Mouse (Mus musculus): ENCODE measurements around the gene Chrna10. TPM values are rescaled to one million over a fixed set of nuclear protein-coding genes. Genes with fewer than 3 reads are reported as not detected.

Gene Chrna10
- polyA plus RNA-seq, 1 experiment from 2014 or later = not detected

- no peak for DNase-seq
- Histone ChIP-seq H3K4me1 (ENCODE audit: control insufficient read depth, insufficient read depth, low read length) (peaks cover 15% of the 10 kb centered on the region), H3K27me3 (ENCODE audit: control insufficient read depth, insufficient read depth, low read length) (no peaks in the 10 kb centered on the region), H3K27ac (replicated peaks; ENCODE audit: low read depth, low read length) (no peak overlapping the region), H3K36me3 (ENCODE audit: control insufficient read depth, insufficient read depth, low read length) (peaks cover 3% of the 10 kb centered on the region), H3K4me2 (ENCODE audit: low read length) (peak overlapping the region; percentile 75), H3K9ac (replicated peaks; ENCODE audit: low read length) (peak overlapping the region; percentile 50; the same call in 1 of the 2 replicates), H3K9me3 (ENCODE audit: control insufficient read depth, low read length) (no peaks in the 10 kb centered on the region), H3K4me3 (replicated peaks; ENCODE audit: low read depth, low read length) (peak overlapping the region; percentile 62)
- no peak for ATAC-seq (ENCODE audit: low FRiP score, low TSS enrichment)
- WGBS = 82% methylated on average over 6 of the region's 6 CpGs
These were observed 50.3 kb downstream of the Chrna10 start for GRCm38 (mm10) chr7:102066363-102066762.

- Histone ChIP-seq H3K9ac (replicated peaks; ENCODE audit: low read length) (peak within 1 kb of the TSS; percentile 73), H3K4me2 (ENCODE audit: low read length) (peak within 1 kb of the TSS; percentile 75), H3K36me3 (ENCODE audit: control insufficient read depth, insufficient read depth, low read length) (0 out of 2 replicates have a peak, but pooled peaks cover 2% of the 10 kb centered on the region), H3K27ac (replicated peaks; ENCODE audit: low read depth, low read length) (peak within 1 kb of the TSS; percentile 83), H3K4me3 (replicated peaks; ENCODE audit: low read depth, low read length) (peak within 1 kb of the TSS; percentile 62), H3K9me3 (ENCODE audit: control insufficient read depth, low read length) (no peaks in the 10 kb centered on the region), H3K27me3 (ENCODE audit: control insufficient read depth, insufficient read depth, low read length) (no peaks in the 10 kb centered on the region), H3K4me1 (ENCODE audit: control insufficient read depth, insufficient read depth, low read length) (peaks cover 15% of the 10 kb centered on the region)
- DNase-seq = peak; percentile 96
- peak; percentile 99 for ATAC-seq (ENCODE audit: low FRiP score, low TSS enrichment)
- WGBS = under 1% methylated on average over 56 of the region's 56 CpGs
These were observed 51.4 kb downstream of the Chrna10 start, which contains the start of the genes Rnf121, Xndc1 and Xntrpc for GRCm38 (mm10) chr7:102065046-102065891. Gene Rnf121 (minus strand): TSS chr7:102065469. Gene Xndc1 (plus strand): TSS chr7:102065511. Gene Xntrpc (plus strand): TSS chr7:102065713.

- H3K9ac ChIP-seq (replicated peaks; ENCODE audit: low read length) = peak overlapping the region; percentile 73
- peak; percentile 31; the same call in 1 of the 2 replicates for ATAC-seq (ENCODE audit: low FRiP score, low TSS enrichment)
- peak overlapping the region; percentile 62 for H3K4me3 ChIP-seq (replicated peaks; ENCODE audit: low read depth, low read length)
- no peak for DNase-seq
- 0 out of 2 replicates have a peak, but pooled peaks cover 5% of the 10 kb centered on the region for H3K36me3 ChIP-seq (ENCODE audit: control insufficient read depth, insufficient read depth, low read length)
- WGBS = under 1% methylated on average over 9 of the region's 9 CpGs
- H3K27me3 ChIP-seq (ENCODE audit: control insufficient read depth, insufficient read depth, low read length) = no peaks in the 10 kb centered on the region
- H3K4me2 ChIP-seq (ENCODE audit: low read length) = peak overlapping the region; percentile 75
- peak overlapping the region; percentile 83 for H3K27ac ChIP-seq (replicated peaks; ENCODE audit: low read depth, low read length)
- H3K9me3 ChIP-seq (ENCODE audit: control insufficient read depth, low read length) = no peaks in the 10 kb centered on the region
- H3K4me1 ChIP-seq (ENCODE audit: control insufficient read depth, insufficient read depth, low read length) = peaks cover 15% of the 10 kb centered on the region
These were observed 52.0 kb downstream of the Chrna10 start for GRCm38 (mm10) chr7:102064655-102065045.

- H3K27me3 ChIP-seq (ENCODE audit: control insufficient read depth, insufficient read depth, low read length) = no peaks in the 10 kb centered on the region
- peak overlapping the region; percentile 62 for H3K4me3 ChIP-seq (replicated peaks; ENCODE audit: low read depth, low read length)
- 93% methylated on average over 9 of the region's 9 CpGs for whole genome bisulfite sequencing
- H3K9ac ChIP-seq (replicated peaks; ENCODE audit: low read length) = no peak overlapping the region
- ATAC-seq (ENCODE audit: low FRiP score, low TSS enrichment) = no peak
- H3K9me3 ChIP-seq (ENCODE audit: control insufficient read depth, low read length) = no peaks in the 10 kb centered on the region
- peak overlapping the region; percentile 75 for H3K4me2 ChIP-seq (ENCODE audit: low read length)
- peaks cover 15% of the 10 kb centered on the region for H3K4me1 ChIP-seq (ENCODE audit: control insufficient read depth, insufficient read depth, low read length)
- no peak overlapping the region for H3K27ac ChIP-seq (replicated peaks; ENCODE audit: low read depth, low read length)
- H3K36me3 ChIP-seq (ENCODE audit: control insufficient read depth, insufficient read depth, low read length) = peaks cover 12% of the 10 kb centered on the region; the same call in 1 of the 2 replicates
- no peak for DNase-seq
These were observed 52.7 kb downstream of the Chrna10 start for GRCm38 (mm10) chr7:102063891-102064290.

GRCm38 (mm10) chr7:102062203-102062602, 54.4 kb downstream of the Chrna10 start:
- ATAC-seq (ENCODE audit: low FRiP score, low TSS enrichment) (no peak), DNase-seq (no peak)
- WGBS = 100% methylated on average over 1 of the region's 1 CpGs

GRCm38 (mm10) chr7:102061353-102061752, 55.3 kb downstream of the Chrna10 start:
- H3K27ac ChIP-seq (replicated peaks; ENCODE audit: low read depth, low read length) = no peak overlapping the region
- WGBS = 96% methylated on average over 3 of the region's 3 CpGs
- no peak for DNase-seq

More at GRCm38 (mm10) chr7:102062203-102062602, 54.4 kb downstream of the Chrna10 start:
- Histone ChIP-seq H3K9ac (replicated peaks; ENCODE audit: low read length) (no peak overlapping the region), H3K27ac (replicated peaks; ENCODE audit: low read depth, low read length) (no peak overlapping the region), H3K4me1 (ENCODE audit: control insufficient read depth, insufficient read depth, low read length) (peaks cover 15% of the 10 kb centered on the region), H3K36me3 (ENCODE audit: control insufficient read depth, insufficient read depth, low read length) (peaks cover 22% of the 10 kb centered on the region; the same call in 1 of the 2 replicates), H3K4me2 (ENCODE audit: low read length) (no peak overlapping the region), H3K27me3 (ENCODE audit: control insufficient read depth, insufficient read depth, low read length) (no peaks in the 10 kb centered on the region), H3K9me3 (ENCODE audit: control insufficient read depth, low read length) (no peaks in the 10 kb centered on the region), H3K4me3 (replicated peaks; ENCODE audit: low read depth, low read length) (no peak overlapping the region)

More at GRCm38 (mm10) chr7:102061353-102061752, 55.3 kb downstream of the Chrna10 start:
- peaks cover 14% of the 10 kb centered on the region for H3K4me1 ChIP-seq (ENCODE audit: control insufficient read depth, insufficient read depth, low read length)
- H3K9ac ChIP-seq (replicated peaks; ENCODE audit: low read length) = no peak overlapping the region
- H3K9me3 ChIP-seq (ENCODE audit: control insufficient read depth, low read length) = no peaks in the 10 kb centered on the region
- H3K27me3 ChIP-seq (ENCODE audit: control insufficient read depth, insufficient read depth, low read length) = no peaks in the 10 kb centered on the region
- no peak overlapping the region for H3K4me2 ChIP-seq (ENCODE audit: low read length)
- no peak overlapping the region for H3K4me3 ChIP-seq (replicated peaks; ENCODE audit: low read depth, low read length)
- ATAC-seq (ENCODE audit: low FRiP score, low TSS enrichment) = no peak
- H3K36me3 ChIP-seq (ENCODE audit: control insufficient read depth, insufficient read depth, low read length) = peaks cover 28% of the 10 kb centered on the region; the same call in 1 of the 2 replicates

Other genes with a start within 250 kb of the Chrna10 start
- 6.7 and 7.9 TPM in 2 replicates for gene Folr1, start 246.0 kb downstream of the Chrna10 start, polyA plus RNA-seq (2014; fragmentation: Nextera tagmentation; extraction: Ambion mirVana)
- gene Lamtor1, start 210.9 kb downstream of the Chrna10 start, polyA plus RNA-seq (2014; fragmentation: Nextera tagmentation; extraction: Ambion mirVana) = 139 and 150 TPM in 2 replicates
- 0.27 and 0.33 TPM in 2 replicates for gene Tomt, start 210.5 kb downstream of the Chrna10 start, polyA plus RNA-seq (2014; fragmentation: Nextera tagmentation; extraction: Ambion mirVana)
- 7.4 and 10.7 TPM in 2 replicates for gene Lrrc51, start 182.9 kb downstream of the Chrna10 start, polyA plus RNA-seq (2014; fragmentation: Nextera tagmentation; extraction: Ambion mirVana)
- 50.1 and 73.6 TPM in 2 replicates for gene Numa1, start 182.7 kb downstream of the Chrna10 start, polyA plus RNA-seq (2014; fragmentation: Nextera tagmentation; extraction: Ambion mirVana)
- 4.0 and 6.0 TPM in 2 replicates for gene Il18bp, start 98.1 kb downstream of the Chrna10 start, polyA plus RNA-seq (2014; fragmentation: Nextera tagmentation; extraction: Ambion mirVana)
- 30.7 and 31.1 TPM in 2 replicates for gene Rnf121, start 51.4 kb downstream of the Chrna10 start, polyA plus RNA-seq (2014; fragmentation: Nextera tagmentation; extraction: Ambion mirVana)
- gene Xndc1, start 51.3 kb downstream of the Chrna10 start, polyA plus RNA-seq (2014; fragmentation: Nextera tagmentation; extraction: Ambion mirVana) = 21.0 and 24.3 TPM in 2 replicates
- gene Xntrpc, start 51.1 kb downstream of the Chrna10 start, polyA plus RNA-seq (2014; fragmentation: Nextera tagmentation; extraction: Ambion mirVana) = 1.3 and 1.5 TPM in 2 replicates
- 0.16 TPM in 1 of 2 replicates, not detected in the other for gene Trpc2, start 33.7 kb downstream of the Chrna10 start, polyA plus RNA-seq (2014; fragmentation: Nextera tagmentation; extraction: Ambion mirVana)
- 0.39 TPM in 1 of 2 replicates, not detected in the other for gene Art1, start 15.1 kb downstream of the Chrna10 start, polyA plus RNA-seq (2014; fragmentation: Nextera tagmentation; extraction: Ambion mirVana)
- gene Art5, start 7.3 kb downstream of the Chrna10 start, polyA plus RNA-seq (2014; fragmentation: Nextera tagmentation; extraction: Ambion mirVana) = 0.19 and 0.24 TPM in 2 replicates
- 22.2 and 28.5 TPM in 2 replicates for gene Nup98, start 93.3 kb upstream of the Chrna10 start, polyA plus RNA-seq (2014; fragmentation: Nextera tagmentation; extraction: Ambion mirVana)
- 47.9 and 55.8 TPM in 2 replicates for gene Pgap2, start 93.4 kb upstream of the Chrna10 start, polyA plus RNA-seq (2014; fragmentation: Nextera tagmentation; extraction: Ambion mirVana)
- gene Rhog, start 139.2 kb upstream of the Chrna10 start, polyA plus RNA-seq (2014; fragmentation: Nextera tagmentation; extraction: Ambion mirVana) = 9.7 and 15.7 TPM in 2 replicates
- 9.5 and 11.3 TPM in 2 replicates for gene Stim1, start 151.0 kb upstream of the Chrna10 start, polyA plus RNA-seq (2014; fragmentation: Nextera tagmentation; extraction: Ambion mirVana)